Mouse (Mus musculus) forebrain, embryonic 11.5 days (tissue): Measurements from ENCODE around the gene Palb2. TPM values are rescaled to one million over a fixed set of nuclear protein-coding genes. Genes with fewer than 3 reads are reported as not detected.
"Not testable (repeated sequence)": the region's sequence is repeated elsewhere in the genome, so short reads cannot be mapped to it uniquely, and the experiment has no call there.

ENCODE experiments used
- ATAC-seq: fragments of 200-750 bp; cut with Nextera tagmentation; replicated peaks from 2 replicates; pipeline ENCODE4 v1.8.0; 2017; ENCODE audit warnings: moderate TSS enrichment; ENCODE audit not compliant: low FRiP score
- DNase-seq: peaks from one replicate; pipeline ENCODE4 v3.0.0-alpha.2; 2017; ENCODE audit warnings: low spot score
- H3K27ac ChIP-seq: fragments of 300-500 bp; sonication (generic); 2 replicates; pipeline ENCODE4 v1.5.1; 2014; ENCODE audit warnings: low read depth, low read length
- H3K27me3 ChIP-seq: fragments of 300-500 bp; sonication (generic); 2 replicates; pipeline ENCODE4 v1.6.1; 2014; ENCODE audit warnings: mild to moderate bottlenecking, low read length, mixed read lengths; ENCODE audit not compliant: control insufficient read depth, insufficient read depth
- H3K36me3 ChIP-seq: fragments of 300-500 bp; sonication (generic); 2 replicates; pipeline ENCODE4 v1.6.1; 2014; ENCODE audit warnings: mild to moderate bottlenecking, low read length, moderate library complexity, mixed read lengths; ENCODE audit not compliant: control insufficient read depth, insufficient read depth
- H3K4me1 ChIP-seq: fragments of 300-500 bp; sonication (generic); replicated peaks from 2 replicates; pipeline ENCODE4 v1.6.1; 2014; ENCODE audit warnings: low read length, mixed read lengths; ENCODE audit not compliant: control insufficient read depth, insufficient read depth
- H3K4me2 ChIP-seq: fragments of 300-500 bp; sonication (generic); 2 replicates; pipeline ENCODE4 v1.6.1; 2014; ENCODE audit warnings: low read depth, mild to moderate bottlenecking, low read length, moderate library complexity, mixed read lengths; ENCODE audit not compliant: severe bottlenecking
- H3K4me3 ChIP-seq: fragments of 300-500 bp; sonication (generic); 2 replicates; pipeline ENCODE4 v1.5.1; 2014; ENCODE audit warnings: low read depth, low read length
- H3K9ac ChIP-seq: fragments of 300-500 bp; sonication (generic); 2 replicates; pipeline ENCODE4 v1.6.1; 2014; ENCODE audit warnings: low read length
- H3K9me3 ChIP-seq: fragments of 300-500 bp; sonication (generic); 2 replicates; pipeline ENCODE4 v1.6.1; 2016; ENCODE audit warnings: low read length, mixed read lengths; ENCODE audit not compliant: control insufficient read depth
- WGBS: fragments of 180-500 bp; shearing (Covaris S2); extraction: QIAGEN DNeasy Blood & Tissue Kit; methylation state at CpG from one replicate; pipeline ENCODE4 v1.1.7; 2014; 5-methylcytosine and 5-hydroxymethylcytosine counted together
- polyA plus RNA-seq: library from polyadenylated mRNA; unstranded; fragments of >200 nt; fragmentation: Nextera tagmentation; extraction: Ambion mirVana; gene quantifications from 2 replicates; pipeline ENCODE4 v1.2.1, GENCODE M21; 2014

The Palb2 gene
- polyA plus RNA-seq, 1 experiment from 2014 or later = 27.0 TPM

DNA sequence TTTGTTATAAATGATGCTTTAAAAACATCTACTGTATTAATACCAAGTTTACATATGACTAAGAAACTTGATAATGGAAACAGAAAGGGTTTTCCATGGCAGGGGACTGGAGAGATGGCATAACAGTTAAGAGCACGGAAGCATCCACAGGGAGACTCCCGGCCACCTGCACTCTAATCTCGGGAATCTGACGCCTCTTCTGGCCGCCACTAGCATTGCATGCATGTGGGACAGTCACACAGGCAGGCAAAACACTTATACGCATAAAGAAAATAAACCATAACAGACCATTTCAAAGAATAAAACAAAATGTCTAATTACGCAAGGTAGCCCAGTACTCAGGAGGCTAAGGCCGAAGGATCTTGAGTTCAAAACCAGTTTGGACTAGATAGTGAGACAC is 7.1 kb downstream of the Palb2 start:
- H3K9me3 ChIP-seq = no peaks in the 10 kb centered on the region
- H3K27ac ChIP-seq = no peak overlapping the region
- 80% methylated on average over 8 of the region's 8 CpGs for WGBS
- H3K27me3 ChIP-seq = no peaks in the 10 kb centered on the region
- no peak overlapping the region for H3K4me3 ChIP-seq
- no peak for ATAC-seq
- H3K9ac ChIP-seq = no peak overlapping the region
- peak; percentile 53 for DNase-seq
- no peak overlapping the region for H3K4me2 ChIP-seq
- H3K36me3 ChIP-seq = no peaks in the 10 kb centered on the region; the same call in 1 of the 2 replicates
- H3K4me1 ChIP-seq = no peaks in the 10 kb centered on the region

GRCm38 (mm10) chr7:122123518-122123917 is 9.3 kb downstream of the Palb2 start:
- H3K4me2 ChIP-seq = no peak overlapping the region
- no peaks in the 10 kb centered on the region; the same call in 1 of the 2 replicates for H3K36me3 ChIP-seq
- no peaks in the 10 kb centered on the region for H3K4me1 ChIP-seq
- no peaks in the 10 kb centered on the region for H3K27me3 ChIP-seq
- WGBS = 92% methylated on average over 4 of the region's 4 CpGs
- no peak overlapping the region for H3K9ac ChIP-seq
- H3K9me3 ChIP-seq = no peaks in the 10 kb centered on the region
- H3K27ac ChIP-seq = no peak overlapping the region
- DNase-seq = no peak
- H3K4me3 ChIP-seq = no peak overlapping the region
- no peak for ATAC-seq

DNA sequence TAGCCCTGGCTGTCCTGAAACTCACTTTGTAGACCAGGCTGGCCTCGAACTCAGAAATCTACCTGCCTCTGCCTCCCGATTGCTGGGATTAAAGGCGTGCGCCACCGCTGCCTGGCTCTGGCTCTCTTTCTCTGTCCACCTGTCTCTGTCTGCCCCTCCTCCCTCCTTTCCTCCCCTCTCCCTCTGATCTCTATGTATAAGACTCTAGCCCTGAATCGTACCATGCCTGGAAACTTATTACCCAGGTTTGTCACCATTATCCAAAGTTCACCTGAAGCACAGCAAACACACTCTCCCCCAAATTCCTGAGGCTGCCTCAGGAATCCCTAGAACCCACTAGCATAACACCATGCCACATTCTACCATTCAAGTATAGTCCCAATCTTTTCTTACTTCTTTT is 24.6 kb downstream of the Palb2 start:
- Histone ChIP-seq H3K9ac (no peak overlapping the region), H3K4me1 (no peaks in the 10 kb centered on the region), H3K36me3 (0 out of 2 replicates have a peak, but pooled peaks cover 3% of the 10 kb centered on the region), H3K9me3 (no peaks in the 10 kb centered on the region), H3K27me3 (no peaks in the 10 kb centered on the region), H3K4me2 (no peak overlapping the region), H3K27ac (no peak overlapping the region), H3K4me3 (no peak overlapping the region)
- ATAC-seq = no peak
- WGBS = 96% methylated on average over 6 of the region's 6 CpGs
- DNase-seq = no peak

DNA sequence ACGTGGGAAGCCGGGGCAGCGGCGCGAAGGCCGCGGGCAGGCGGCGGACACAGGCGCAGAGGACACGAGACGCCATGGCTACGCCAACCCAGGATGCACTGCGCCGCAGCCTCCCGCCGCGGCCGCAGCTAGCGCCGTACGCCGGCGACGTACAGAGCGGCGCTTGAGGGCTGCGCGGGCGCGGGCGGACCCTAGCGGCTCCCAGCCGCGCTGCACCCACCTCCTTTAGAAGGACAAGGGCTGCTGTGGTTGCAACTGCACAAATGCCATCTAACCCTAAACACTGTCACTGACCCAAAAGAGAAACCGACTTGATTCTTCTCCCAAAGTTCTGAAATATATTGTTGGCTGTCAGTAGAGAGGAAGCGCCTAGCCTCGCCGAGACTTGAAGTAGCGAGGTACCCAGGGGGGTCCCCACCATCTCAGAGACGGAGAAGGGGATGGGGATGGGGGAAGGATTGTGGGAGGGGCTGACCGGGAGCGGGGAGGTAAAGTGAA is 31.0 kb downstream of the Palb2 start, which contains the start of gene Ndufab1:
TSS of gene Ndufab1 (minus strand) at position 140 of the 498 bp plus-strand sequence.
- DNase-seq (peak; percentile 92), ATAC-seq (peak; percentile 98)
- WGBS = under 1% methylated on average over 40 of the region's 43 CpGs
- Histone ChIP-seq H3K4me3 (peak within 1 kb of the TSS; percentile 67), H3K4me2 (peak within 1 kb of the TSS; percentile 57), H3K27ac (no peak within 1 kb of the TSS), H3K9ac (peak within 1 kb of the TSS; percentile 85), H3K9me3 (no peaks in the 10 kb centered on the region), H3K36me3 (no peaks in the 10 kb centered on the region; the same call in 1 of the 2 replicates), H3K4me1 (peaks cover 4% of the 10 kb centered on the region), H3K27me3 (no peaks in the 10 kb centered on the region)

DNA sequence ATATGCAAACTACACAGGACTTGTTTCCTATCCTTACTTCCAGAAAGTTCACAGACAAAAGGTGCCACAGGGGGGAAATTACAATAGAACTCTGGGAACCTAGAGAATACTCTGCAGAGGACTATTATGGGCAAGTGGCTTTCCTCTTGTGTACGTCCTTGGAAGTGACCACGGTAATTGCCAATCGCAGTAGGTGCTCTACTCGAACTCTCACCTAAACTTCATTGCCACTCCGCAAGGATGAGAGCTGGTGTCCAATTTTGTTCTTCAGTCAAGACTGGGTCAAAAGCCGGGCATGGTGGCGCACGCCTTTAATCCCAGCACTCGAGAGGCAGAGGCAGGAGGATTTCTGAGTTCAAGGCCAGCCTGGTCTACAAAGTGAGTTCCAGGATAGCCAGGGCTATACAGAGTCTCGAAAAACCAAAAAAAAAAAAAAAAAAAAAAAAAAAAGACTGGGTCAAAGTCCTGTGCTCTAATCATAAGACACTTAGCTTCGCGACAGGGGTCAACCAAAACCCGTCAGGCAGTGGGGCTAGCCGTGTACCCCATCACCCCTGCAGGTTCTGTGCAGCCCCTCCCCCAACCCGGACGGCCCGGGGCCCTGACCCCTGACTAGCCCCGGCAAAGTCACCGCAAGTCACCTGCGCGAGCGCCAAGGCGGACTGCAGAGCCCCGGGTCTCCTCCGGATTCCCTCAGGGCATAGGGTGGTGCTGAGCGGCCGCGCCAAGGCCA is 31.6 kb downstream of the Palb2 start:
- peak overlapping the region; percentile 85 for H3K9ac ChIP-seq
- not testable (repeated sequence) for H3K27ac ChIP-seq, H3K27me3 ChIP-seq, H3K4me1 ChIP-seq, H3K36me3 ChIP-seq, H3K9me3 ChIP-seq
- 8% methylated on average over 25 of the region's 28 CpGs for WGBS
- ATAC-seq = peak; percentile 80
- H3K4me2 ChIP-seq = peak overlapping the region; percentile 57
- peak overlapping the region; percentile 67 for H3K4me3 ChIP-seq
- DNase-seq = peak; percentile 74

- H3K9me3 ChIP-seq = no peaks in the 10 kb centered on the region
- ATAC-seq (no peak), DNase-seq (peak; percentile 62)
- no peak overlapping the region for H3K4me2 ChIP-seq
- WGBS = 71% methylated on average over 4 of the region's 4 CpGs
- H3K4me1 ChIP-seq = peaks cover 4% of the 10 kb centered on the region
- H3K36me3 ChIP-seq = peaks cover 17% of the 10 kb centered on the region; the same call in 1 of the 2 replicates
- H3K27me3 ChIP-seq = no peaks in the 10 kb centered on the region
- H3K9ac ChIP-seq = no peak overlapping the region
- no peak overlapping the region for H3K4me3 ChIP-seq
- no peak overlapping the region for H3K27ac ChIP-seq
Observed at GRCm38 (mm10) chr7:122099222-122099621, 33.6 kb downstream of the Palb2 start.

DNA sequence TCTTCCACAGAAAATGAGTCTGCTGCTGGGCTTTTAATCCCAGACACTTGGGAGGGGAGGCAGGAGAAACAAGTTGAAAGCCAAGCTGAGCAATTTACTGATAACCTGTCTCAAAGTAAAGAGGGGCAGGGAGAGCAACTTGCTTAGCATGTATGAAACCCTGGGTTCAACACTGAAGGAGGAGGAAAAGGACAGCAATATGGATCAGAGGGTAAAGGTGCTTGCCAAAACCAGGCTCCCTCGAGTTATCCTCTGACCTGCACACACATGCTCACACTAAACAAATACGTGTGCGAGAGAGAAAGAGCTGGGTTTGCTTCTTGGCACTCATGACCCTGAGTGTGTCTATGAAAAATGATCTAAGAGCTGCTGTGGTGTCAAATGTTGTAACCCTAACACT is 34.8 kb downstream of the Palb2 start:
- no peak for DNase-seq
- H3K36me3 ChIP-seq = peaks cover 17% of the 10 kb centered on the region; the same call in 1 of the 2 replicates
- no peak for ATAC-seq
- no peak overlapping the region for H3K9ac ChIP-seq
- H3K9me3 ChIP-seq = no peaks in the 10 kb centered on the region
- no peak overlapping the region for H3K27ac ChIP-seq
- H3K4me2 ChIP-seq = no peak overlapping the region
- peaks cover 4% of the 10 kb centered on the region for H3K4me1 ChIP-seq
- no peaks in the 10 kb centered on the region for H3K27me3 ChIP-seq
- 92% methylated on average over 3 of the region's 3 CpGs for WGBS
- no peak overlapping the region for H3K4me3 ChIP-seq

GRCm38 (mm10) chr7:122094564-122095330 is 38.0 kb downstream of the Palb2 start:
- H3K4me3 ChIP-seq = no peak overlapping the region
- H3K4me2 ChIP-seq = no peak overlapping the region
- DNase-seq = no peak
- 94% methylated on average over 2 of the region's 2 CpGs for WGBS
- no peak overlapping the region for H3K9ac ChIP-seq
- no peaks in the 10 kb centered on the region for H3K9me3 ChIP-seq
- no peak overlapping the region for H3K27ac ChIP-seq
- no peak for ATAC-seq
- no peaks in the 10 kb centered on the region for H3K27me3 ChIP-seq
- peaks cover 25% of the 10 kb centered on the region; the same call in 1 of the 2 replicates for H3K36me3 ChIP-seq
- H3K4me1 ChIP-seq = no peaks in the 10 kb centered on the region
